Mouse (Mus musculus) heart, postnatal 0 days (tissue): ENCODE results near the gene Asb6. TPM values are rescaled to one million over a fixed set of nuclear protein-coding genes. Genes with fewer than 3 reads are reported as not detected.

Experiments
- ATAC-seq: fragments of 200-750 bp; cut with Nextera tagmentation; 2 replicates; pipeline ENCODE4 v1.8.0; 2017; ENCODE audit warnings: low read depth, moderate number of reproducible peaks, moderate library complexity; ENCODE audit not compliant: insufficient read depth
- DNase-seq: peaks from one replicate; pipeline ENCODE4 v3.0.0-alpha.2; 2016; ENCODE audit warnings: low spot score
- H3K27ac ChIP-seq: fragments of 300-500 bp; sonication (generic); 2 replicates; pipeline ENCODE4 v1.5.1; 2014; ENCODE audit warnings: low read depth, mild to moderate bottlenecking
- H3K27me3 ChIP-seq: fragments of 300-500 bp; sonication (generic); 2 replicates; pipeline ENCODE4 v1.6.1; 2014; ENCODE audit warnings: low read length, mixed read lengths; ENCODE audit not compliant: control insufficient read depth, insufficient read depth
- H3K36me3 ChIP-seq: fragments of 300-500 bp; sonication (generic); replicated peaks from 2 replicates; pipeline ENCODE4 v1.6.1; 2014; ENCODE audit warnings: low read length, mixed read lengths; ENCODE audit not compliant: control insufficient read depth, insufficient read depth
- H3K4me1 ChIP-seq: fragments of 300-500 bp; sonication (generic); 2 replicates; pipeline ENCODE4 v1.6.1; 2014; ENCODE audit warnings: antibody characterized with exemption; ENCODE audit not compliant: control insufficient read depth, insufficient read depth
- H3K4me2 ChIP-seq: fragments of 300-500 bp; sonication (generic); 2 replicates; pipeline ENCODE4 v1.6.1; 2014; ENCODE audit warnings: low read depth, mild to moderate bottlenecking, low read length, moderate library complexity
- H3K4me3 ChIP-seq: fragments of 300-500 bp; sonication (generic); 2 replicates; pipeline ENCODE4 v1.5.1; 2014; ENCODE audit warnings: low read depth, low read length
- H3K9ac ChIP-seq: fragments of 300-500 bp; sonication (generic); replicated peaks from 2 replicates; pipeline ENCODE4 v1.6.1; 2014; ENCODE audit warnings: low read depth, low read length, mixed read lengths
- H3K9me3 ChIP-seq: fragments of 300-500 bp; sonication (generic); replicated peaks from 2 replicates; pipeline ENCODE4 v1.6.1; 2016; ENCODE audit warnings: low read length; ENCODE audit not compliant: control insufficient read depth
- CTCF ChIP-seq: IDR thresholded peaks from 2 replicates; pipeline ENCODE4 v1.5.1; 2016; ENCODE audit warnings: antibody characterized with exemption, control low read depth, low read depth
- EP300 ChIP-seq: IDR thresholded peaks from 2 replicates; pipeline ENCODE4 v1.6.1; 2016; ENCODE audit warnings: antibody characterized with exemption, low read depth
- WGBS: fragments of 180-500 bp; shearing (Covaris S2); extraction: QIAGEN DNeasy Blood & Tissue Kit; methylation state at CpG from one replicate; pipeline ENCODE4 v1.1.7; 2014; 5-methylcytosine and 5-hydroxymethylcytosine counted together
- polyA plus RNA-seq: library from polyadenylated mRNA; unstranded; fragments of >200 nt; fragmentation: Nextera tagmentation; extraction: Ambion mirVana; gene quantifications from 2 replicates; pipeline ENCODE4 v1.2.1, GENCODE M21; 2015
- total RNA-seq: library from RNA; depleted of rRNA; stranded (reverse); fragments of >200 nt; gene quantifications from 2 replicates; pipeline ENCODE4 v1.2.3, GENCODE M21; 2014; ENCODE audit warnings: low replicate concordance

The Asb6 gene
- total and polyA plus RNA-seq, 2 experiments from 2014 or later, result 13.0 to 16.2 TPM

- H3K4me1 ChIP-seq, result peaks cover 2% of the 10 kb centered on the region; the same call in 1 of the 2 replicates
- no peak for DNase-seq
- H3K9ac ChIP-seq, result no peak overlapping the region
- 82% methylated on average over 7 of the region's 7 CpGs for WGBS
- H3K9me3 ChIP-seq, result no peaks in the 10 kb centered on the region
- no peak for ATAC-seq
- no peak overlapping the region for H3K27ac ChIP-seq
- 0 out of 2 replicates have a peak, but pooled peaks cover 4% of the 10 kb centered on the region for H3K27me3 ChIP-seq
- H3K4me3 ChIP-seq, result 0 out of 2 replicates have a peak overlapping the region, but pooled peaks have one; percentile 43
- TF ChIP-seq CTCF (no peak), EP300 (no peak)
- peak overlapping the region; percentile 67 for H3K4me2 ChIP-seq
- H3K36me3 ChIP-seq, result no peaks in the 10 kb centered on the region
Measured at GRCm38 (mm10) chr2:30795271-30795888, 34.8 kb downstream of the Asb6 start.

- no peaks in the 10 kb centered on the region for H3K9me3 ChIP-seq
- no peaks in the 10 kb centered on the region for H3K27me3 ChIP-seq
- H3K4me2 ChIP-seq, result peak overlapping the region; percentile 67
- H3K36me3 ChIP-seq, result no peaks in the 10 kb centered on the region
- 6% methylated on average over 47 of the region's 48 CpGs for WGBS
- ATAC-seq (peak; percentile 78), DNase-seq (peak; percentile 90)
- peak overlapping the region; percentile 43 for H3K4me3 ChIP-seq
- peaks cover 2% of the 10 kb centered on the region; the same call in 1 of the 2 replicates for H3K4me1 ChIP-seq
- H3K27ac ChIP-seq, result peak overlapping the region; percentile 57
- peak; percentile 92 for TF ChIP-seq CTCF
- TF ChIP-seq EP300, result no peak
- 0 out of 2 replicates have a peak overlapping the region, but pooled peaks have one; percentile 26 for H3K9ac ChIP-seq
Measured at GRCm38 (mm10) chr2:30794179-30795108, 35.7 kb downstream of the Asb6 start.

GRCm38 (mm10) chr2:30792061-30792460 is 38.1 kb downstream of the Asb6 start:
- no peaks in the 10 kb centered on the region for H3K27me3 ChIP-seq
- no peak overlapping the region for H3K27ac ChIP-seq
- H3K36me3 ChIP-seq, result no peaks in the 10 kb centered on the region
- no peak for DNase-seq
- TF ChIP-seq CTCF (no peak), EP300 (no peak)
- no peak overlapping the region for H3K4me2 ChIP-seq
- H3K4me3 ChIP-seq, result no peak overlapping the region
- WGBS, result 94% methylated on average over 7 of the region's 7 CpGs
- H3K9ac ChIP-seq, result no peak overlapping the region
- no peak for ATAC-seq
- H3K4me1 ChIP-seq, result peaks cover 2% of the 10 kb centered on the region; the same call in 1 of the 2 replicates
- H3K9me3 ChIP-seq, result no peaks in the 10 kb centered on the region

GRCm38 (mm10) chr2:30787466-30787865 is 42.7 kb downstream of the Asb6 start:
- H3K9ac ChIP-seq, result no peak overlapping the region
- H3K27ac ChIP-seq, result no peak overlapping the region
- no peaks in the 10 kb centered on the region for H3K9me3 ChIP-seq
- 54% methylated on average over 4 of the region's 4 CpGs for WGBS
- H3K4me1 ChIP-seq, result peaks cover 8% of the 10 kb centered on the region; the same call in 1 of the 2 replicates
- H3K4me2 ChIP-seq, result no peak overlapping the region
- TF ChIP-seq CTCF (no peak), EP300 (no peak)
- ATAC-seq (no peak), DNase-seq (no peak)
- no peak overlapping the region for H3K4me3 ChIP-seq
- no peaks in the 10 kb centered on the region for H3K36me3 ChIP-seq
- H3K27me3 ChIP-seq, result no peaks in the 10 kb centered on the region

- Histone ChIP-seq H3K4me1 (peaks cover 12% of the 10 kb centered on the region), H3K36me3 (no peaks in the 10 kb centered on the region), H3K4me3 (peak overlapping the region; percentile 32), H3K27me3 (no peaks in the 10 kb centered on the region), H3K27ac (peak overlapping the region; percentile 61), H3K4me2 (peak overlapping the region; percentile 57), H3K9ac (peak overlapping the region; percentile 23), H3K9me3 (no peaks in the 10 kb centered on the region)
- ATAC-seq, result peak; percentile 66
- peak; percentile 57 for DNase-seq
- 12% methylated on average over 36 of the region's 40 CpGs for WGBS
- no peak for TF ChIP-seq CTCF
- no peak for TF ChIP-seq EP300
Measured at GRCm38 (mm10) chr2:30784078-30784994, 45.8 kb downstream of the Asb6 start.
